Mouse (Mus musculus) midbrain, postnatal 0 days (tissue): ENCODE results near the gene A130010J15Rik. TPM values are rescaled to one million over a fixed set of nuclear protein-coding genes. Genes with fewer than 3 reads are reported as not detected.

Experiments used
- ATAC-seq: fragments of 200-750 bp; cut with Nextera tagmentation; 2 replicates; pipeline ENCODE4 v1.8.0; 2017; ENCODE audit warnings: moderate number of reproducible peaks, mild to moderate bottlenecking, moderate TSS enrichment, moderate library complexity; ENCODE audit not compliant: low FRiP score
- DNase-seq: peaks from one replicate; pipeline ENCODE4 v3.0.0-alpha.2; 2015; ENCODE audit warnings: low spot score
- H3K27ac ChIP-seq: fragments of 300-500 bp; sonication (generic); 2 replicates; pipeline ENCODE4 v1.5.1; 2014; ENCODE audit warnings: low read depth, mild to moderate bottlenecking, low read length, mixed read lengths
- H3K27me3 ChIP-seq: fragments of 300-500 bp; sonication (generic); 2 replicates; pipeline ENCODE4 v1.6.1; 2014; ENCODE audit warnings: low read length, control low read depth, mixed read lengths; ENCODE audit not compliant: insufficient read depth
- H3K36me3 ChIP-seq: fragments of 300-500 bp; sonication (generic); 2 replicates; pipeline ENCODE4 v1.6.1; 2014; ENCODE audit warnings: low read length, control low read depth, mixed read lengths; ENCODE audit not compliant: insufficient read depth
- H3K4me1 ChIP-seq: fragments of 300-500 bp; sonication (generic); 2 replicates; pipeline ENCODE4 v1.6.1; 2014; ENCODE audit warnings: mild to moderate bottlenecking, control low read depth, antibody characterized with exemption, low read length, mixed read lengths; ENCODE audit not compliant: insufficient read depth
- H3K4me2 ChIP-seq: fragments of 300-500 bp; sonication (generic); 2 replicates; pipeline ENCODE4 v1.6.1; 2014; ENCODE audit warnings: low read depth, mild to moderate bottlenecking, low read length, mixed read lengths; ENCODE audit not compliant: poor library complexity, severe bottlenecking
- H3K4me3 ChIP-seq: fragments of 300-500 bp; sonication (generic); 2 replicates; pipeline ENCODE4 v1.5.1; 2014; ENCODE audit warnings: low read depth, mild to moderate bottlenecking, low read length, moderate library complexity
- H3K9ac ChIP-seq: fragments of 300-500 bp; sonication (generic); replicated peaks from 2 replicates; pipeline ENCODE4 v1.6.1; 2014; ENCODE audit warnings: mild to moderate bottlenecking, low read length, moderate library complexity, mixed read lengths; ENCODE audit not compliant: poor library complexity, severe bottlenecking
- H3K9me3 ChIP-seq: fragments of 300-500 bp; sonication (generic); 2 replicates; pipeline ENCODE4 v1.6.1; 2016; ENCODE audit warnings: low read length, control low read depth
- CTCF ChIP-seq: IDR thresholded peaks from 2 replicates; pipeline ENCODE4 v1.5.1; 2016; ENCODE audit warnings: antibody characterized with exemption, mild to moderate bottlenecking
- WGBS: fragments of 180-500 bp; shearing (Covaris S2); extraction: QIAGEN DNeasy Blood & Tissue Kit; methylation state at CpG from one replicate; pipeline ENCODE4 v1.1.7; 2014; 5-methylcytosine and 5-hydroxymethylcytosine counted together
- polyA plus RNA-seq: library from polyadenylated mRNA; unstranded; fragments of >200 nt; fragmentation: Nextera tagmentation; extraction: Ambion mirVana; gene quantifications from 2 replicates; pipeline ENCODE4 v1.2.1, GENCODE M21; 2015
- total RNA-seq: library from RNA; depleted of rRNA; stranded (reverse); fragments of >200 nt; gene quantifications from 2 replicates; pipeline ENCODE4 v1.2.3, GENCODE M21; 2014

A130010J15Rik gene
- total and polyA plus RNA-seq, 2 experiments from 2014 or later = 10.0 to 10.5 TPM

DNA sequence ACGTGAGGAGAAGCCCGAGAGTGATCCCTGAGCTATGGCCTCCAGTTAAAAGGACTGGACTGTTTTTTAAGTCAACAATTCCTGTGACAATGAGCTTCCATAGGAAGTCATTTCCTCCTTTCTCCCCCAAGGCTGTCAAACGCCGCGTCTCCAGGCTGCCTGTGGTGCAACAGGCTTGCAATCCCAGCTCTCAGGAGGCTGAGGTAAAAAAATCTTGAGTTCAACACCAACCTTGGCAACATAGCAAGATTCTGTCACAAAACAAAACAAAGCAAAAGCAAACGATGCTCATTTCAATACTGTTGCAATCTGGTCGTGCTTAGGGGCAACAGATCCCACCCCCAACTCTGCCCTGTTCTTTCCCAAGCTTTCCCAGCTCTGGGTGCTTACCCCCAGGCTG lies 29.8 kb upstream of the A130010J15Rik start:
- H3K9ac ChIP-seq = no peak overlapping the region

DNA sequence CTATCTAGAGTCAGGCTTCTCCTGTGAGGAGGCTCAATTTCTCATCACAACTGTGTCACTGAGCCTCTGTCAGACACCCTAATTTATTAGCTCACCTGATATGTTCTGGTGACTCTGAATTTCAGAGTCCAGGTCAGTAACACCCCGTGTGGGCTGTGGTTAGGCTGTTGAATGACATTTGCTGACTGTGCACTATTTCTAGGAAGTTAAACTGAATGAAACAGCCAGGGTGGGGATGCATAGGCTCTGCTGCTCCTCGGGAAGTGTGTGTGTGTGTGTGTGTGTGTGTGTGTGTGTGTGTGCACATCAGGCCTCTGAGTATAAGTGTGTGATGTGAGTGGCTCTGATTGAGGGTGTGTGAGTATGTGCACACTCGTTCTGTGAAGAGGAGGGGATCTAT lies 29.2 kb upstream of the A130010J15Rik start:
- ATAC-seq = no peak
- Histone ChIP-seq H3K36me3 (no peaks in the 10 kb centered on the region), H3K4me2 (no peak overlapping the region), H3K9ac (no peak overlapping the region), H3K27ac (no peak overlapping the region), H3K9me3 (no peaks in the 10 kb centered on the region), H3K4me3 (no peak overlapping the region), H3K4me1 (no peaks in the 10 kb centered on the region), H3K27me3 (no peaks in the 10 kb centered on the region; the same call in 1 of the 2 replicates)
- no peak for TF ChIP-seq CTCF
- DNase-seq = no peak
- WGBS = 59% methylated on average over 3 of the region's 3 CpGs

More for the DNA sequence above, 29.8 kb upstream of the A130010J15Rik start:
- no peaks in the 10 kb centered on the region; the same call in 1 of the 2 replicates for H3K27me3 ChIP-seq
- no peaks in the 10 kb centered on the region for H3K9me3 ChIP-seq
- TF ChIP-seq CTCF = no peak
- H3K4me2 ChIP-seq = no peak overlapping the region
- no peaks in the 10 kb centered on the region for H3K4me1 ChIP-seq
- no peak for DNase-seq
- 52% methylated on average over 7 of the region's 7 CpGs for WGBS
- H3K27ac ChIP-seq = no peak overlapping the region
- H3K4me3 ChIP-seq = no peak overlapping the region
- no peaks in the 10 kb centered on the region for H3K36me3 ChIP-seq
- ATAC-seq = no peak

DNA sequence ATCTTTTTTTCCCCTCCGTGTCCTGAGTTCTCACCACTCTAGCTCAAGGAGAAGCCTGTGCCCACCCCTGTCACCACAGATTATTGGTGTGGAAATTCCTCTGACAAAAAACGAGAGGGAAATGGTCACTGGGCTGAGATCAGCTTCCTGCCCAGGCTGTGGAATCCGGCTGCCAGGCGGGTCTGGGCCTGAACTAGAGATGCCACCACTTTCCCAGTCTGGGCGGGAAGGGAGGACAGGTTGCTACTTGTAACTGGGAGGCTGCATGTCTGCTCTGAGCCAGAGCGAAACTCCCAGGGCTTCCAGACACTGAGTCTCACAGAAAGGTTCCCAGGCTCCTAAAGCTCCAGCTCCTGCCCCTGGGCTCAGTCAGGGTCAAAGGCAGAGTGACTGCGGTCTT lies 26.7 kb upstream of the A130010J15Rik start:
- H3K27ac ChIP-seq = no peak overlapping the region
- no peaks in the 10 kb centered on the region for H3K4me1 ChIP-seq
- H3K27me3 ChIP-seq = no peaks in the 10 kb centered on the region; the same call in 1 of the 2 replicates
- no peak for TF ChIP-seq CTCF
- H3K9ac ChIP-seq = no peak overlapping the region
- no peak for ATAC-seq
- H3K36me3 ChIP-seq = no peaks in the 10 kb centered on the region
- DNase-seq = no peak
- no peaks in the 10 kb centered on the region for H3K9me3 ChIP-seq
- no peak overlapping the region for H3K4me3 ChIP-seq
- 77% methylated on average over 7 of the region's 7 CpGs for whole genome bisulfite sequencing
- H3K4me2 ChIP-seq = no peak overlapping the region

DNA sequence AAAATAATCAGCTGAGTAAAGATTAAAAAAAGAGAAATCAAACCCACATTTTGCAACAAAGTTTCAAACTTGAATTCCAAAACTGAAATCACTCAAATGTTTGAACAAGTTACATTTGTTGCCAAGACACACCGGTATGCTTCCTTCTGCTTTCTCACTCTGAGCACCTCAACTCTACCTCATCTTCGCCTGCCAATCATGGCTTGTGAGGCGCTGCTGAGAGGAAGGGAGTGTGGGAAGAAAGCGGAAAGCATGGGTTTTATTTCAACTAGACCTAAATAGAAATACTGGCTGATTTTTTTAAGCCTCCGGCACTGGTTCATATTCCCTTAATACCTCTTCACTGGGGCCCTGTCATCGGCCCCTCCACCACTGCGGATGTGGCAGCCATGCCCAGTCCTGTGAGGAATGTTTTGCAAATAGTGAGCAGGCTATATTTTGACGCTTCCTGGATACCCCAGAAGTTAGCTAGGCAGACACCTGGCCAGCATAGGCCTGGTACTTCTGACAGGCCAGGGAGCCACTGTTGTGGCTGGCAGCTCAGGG lies 25.3 kb upstream of the A130010J15Rik start:
- no peaks in the 10 kb centered on the region; the same call in 1 of the 2 replicates for H3K27me3 ChIP-seq
- DNase-seq (no peak), ATAC-seq (no peak)
- H3K36me3 ChIP-seq = no peaks in the 10 kb centered on the region
- TF ChIP-seq CTCF = no peak
- no peaks in the 10 kb centered on the region for H3K4me1 ChIP-seq
- no peak overlapping the region for H3K4me2 ChIP-seq
- H3K27ac ChIP-seq = no peak overlapping the region
- no peak overlapping the region for H3K9ac ChIP-seq
- H3K9me3 ChIP-seq = no peaks in the 10 kb centered on the region
- no peak overlapping the region for H3K4me3 ChIP-seq
- WGBS = 88% methylated on average over 8 of the region's 8 CpGs

DNA sequence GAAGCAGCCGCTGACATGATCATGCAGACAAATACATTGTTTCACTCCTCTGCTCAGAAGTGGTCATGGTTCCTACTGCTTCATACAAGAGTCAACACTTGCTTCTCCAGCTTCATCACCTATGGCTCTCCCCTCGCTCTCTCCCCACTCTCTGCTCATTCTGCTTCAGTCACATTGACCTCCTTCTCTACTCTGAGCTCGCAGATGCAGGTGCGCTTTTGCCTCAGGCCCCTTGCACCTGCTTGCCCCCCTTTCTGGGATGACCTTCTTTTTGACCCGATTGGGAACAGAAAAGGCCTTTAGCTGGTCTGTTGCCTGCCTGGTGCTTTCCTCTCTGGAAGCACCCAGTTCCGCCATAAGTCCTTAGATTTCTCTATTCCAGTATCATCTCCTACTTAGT lies 23.3 kb upstream of the A130010J15Rik start:
- Histone ChIP-seq H3K36me3 (no peaks in the 10 kb centered on the region), H3K27me3 (no peaks in the 10 kb centered on the region), H3K27ac (no peak overlapping the region), H3K4me2 (no peak overlapping the region), H3K4me1 (no peaks in the 10 kb centered on the region), H3K4me3 (no peak overlapping the region), H3K9me3 (no peaks in the 10 kb centered on the region), H3K9ac (no peak overlapping the region)
- DNase-seq (no peak), ATAC-seq (no peak)
- 91% methylated on average over 6 of the region's 6 CpGs for WGBS
- no peak for TF ChIP-seq CTCF

DNA sequence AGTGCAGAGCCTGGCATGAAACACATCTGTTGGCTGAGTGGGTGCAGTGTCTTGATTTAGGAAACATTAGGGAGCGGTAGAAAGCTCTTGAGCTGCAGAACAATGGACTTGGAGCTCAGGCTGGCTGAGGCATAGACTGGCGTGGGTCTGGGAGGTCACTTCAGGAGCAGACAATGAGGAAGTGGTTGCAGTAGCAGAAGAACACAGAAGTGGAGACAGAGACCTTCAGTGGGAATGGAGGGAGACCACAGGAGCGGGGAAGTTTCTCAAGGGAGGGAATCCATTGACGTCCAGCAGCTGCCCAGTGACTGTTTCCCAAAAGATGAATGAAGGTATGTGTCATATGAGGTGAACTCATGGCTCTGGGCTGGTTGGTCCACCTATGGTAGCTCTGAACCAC lies 22.7 kb upstream of the A130010J15Rik start:
- no peak for DNase-seq
- Histone ChIP-seq H3K4me1 (no peaks in the 10 kb centered on the region), H3K36me3 (no peaks in the 10 kb centered on the region), H3K4me3 (no peak overlapping the region), H3K27ac (no peak overlapping the region), H3K4me2 (no peak overlapping the region), H3K9me3 (no peaks in the 10 kb centered on the region), H3K27me3 (no peaks in the 10 kb centered on the region), H3K9ac (no peak overlapping the region)
- WGBS = 89% methylated on average over 4 of the region's 4 CpGs
- no peak for TF ChIP-seq CTCF
- ATAC-seq = no peak
